Mouse (Mus musculus): ENCODE results near the gene Apol7a. TPM values are rescaled to one million over a fixed set of nuclear protein-coding genes. Genes with fewer than 3 reads are reported as not detected.

Gene Apol7a
- polyA plus RNA-seq, 1 experiment from 2014 or later = 7.8 TPM

GRCm38 (mm10) chr15:77342005-77342404 is 56.9 kb downstream of the Apol7a start:
- Histone ChIP-seq H3K9ac (no peak overlapping the region), H3K4me3 (replicated peaks) (no peak overlapping the region), H3K4me1 (replicated peaks) (peaks cover 27% of the 10 kb centered on the region), H3K27me3 (replicated peaks) (no peaks in the 10 kb centered on the region), H3K9me3 (no peaks in the 10 kb centered on the region), H3K27ac (no peak overlapping the region), H3K36me3 (no peaks in the 10 kb centered on the region), H3K4me2 (replicated peaks) (no peak overlapping the region)
- no peak for ATAC-seq
- 90% methylated on average over 6 of the region's 6 CpGs for WGBS

DNA sequence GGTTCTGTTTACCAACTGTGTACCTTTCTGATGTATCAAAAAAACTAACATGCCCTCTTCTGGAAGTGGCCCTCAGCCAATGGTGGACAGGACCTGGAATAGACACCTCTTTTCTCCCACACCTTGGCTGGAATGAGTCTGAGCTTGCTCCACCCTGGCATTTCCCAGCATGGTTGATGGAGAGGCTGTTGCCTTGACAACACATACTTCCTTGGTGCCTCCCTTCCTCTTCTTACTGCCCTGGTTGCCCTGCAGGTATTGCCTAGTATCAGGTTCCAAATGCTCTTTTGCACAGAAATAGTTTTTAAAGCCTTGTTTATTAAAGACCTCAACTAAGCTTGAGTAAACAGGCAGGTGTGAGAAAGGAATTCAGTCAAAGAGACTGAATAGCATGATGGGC is 58.3 kb downstream of the Apol7a start:
- Histone ChIP-seq H3K4me1 (replicated peaks) (peaks cover 39% of the 10 kb centered on the region), H3K4me2 (replicated peaks) (no peak overlapping the region), H3K9ac (no peak overlapping the region), H3K9me3 (no peaks in the 10 kb centered on the region), H3K36me3 (no peaks in the 10 kb centered on the region), H3K27ac (no peak overlapping the region), H3K4me3 (replicated peaks) (no peak overlapping the region), H3K27me3 (replicated peaks) (no peaks in the 10 kb centered on the region)
- ATAC-seq = no peak

- no peak overlapping the region for H3K9ac ChIP-seq
- no peak overlapping the region for H3K4me2 ChIP-seq (replicated peaks)
- 42% methylated on average over 8 of the region's 8 CpGs for whole genome bisulfite sequencing
- no peaks in the 10 kb centered on the region for H3K27me3 ChIP-seq (replicated peaks)
- H3K9me3 ChIP-seq = no peaks in the 10 kb centered on the region
- 0 out of 2 replicates have a peak overlapping the region, but pooled peaks have one; percentile 29 for H3K27ac ChIP-seq
- ATAC-seq = no peak
- no peaks in the 10 kb centered on the region for H3K36me3 ChIP-seq
- no peak overlapping the region for H3K4me3 ChIP-seq (replicated peaks)
- peaks cover 34% of the 10 kb centered on the region for H3K4me1 ChIP-seq (replicated peaks)
Observed at GRCm38 (mm10) chr15:77338924-77339429, 59.9 kb downstream of the Apol7a start.

DNA sequence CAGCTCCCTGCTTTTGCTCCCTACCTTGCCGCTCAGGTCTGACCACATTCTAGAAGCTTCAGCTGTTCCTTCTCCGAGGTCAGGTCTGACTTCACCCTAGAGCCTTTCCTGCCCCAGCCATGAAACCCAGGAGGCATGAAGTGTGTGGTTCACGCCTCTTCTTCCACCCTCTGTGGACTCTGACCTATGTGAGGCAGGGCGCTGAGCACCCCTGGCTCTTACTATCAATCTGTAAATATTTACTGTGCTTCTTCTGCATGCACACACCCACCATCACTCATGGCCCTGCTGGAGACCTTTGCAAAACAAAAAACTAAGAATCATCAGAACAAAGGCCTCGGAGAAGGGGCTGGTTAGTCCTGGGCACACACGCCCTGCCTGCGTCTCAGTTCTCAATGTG is 60.5 kb downstream of the Apol7a start:
- Histone ChIP-seq H3K36me3 (no peaks in the 10 kb centered on the region), H3K4me2 (replicated peaks) (peak overlapping the region; percentile 23; the same call in 1 of the 2 replicates), H3K9ac (no peak overlapping the region), H3K9me3 (no peaks in the 10 kb centered on the region), H3K4me1 (replicated peaks) (peaks cover 28% of the 10 kb centered on the region), H3K27ac (peak overlapping the region; percentile 67), H3K27me3 (replicated peaks) (no peaks in the 10 kb centered on the region), H3K4me3 (replicated peaks) (no peak overlapping the region)
- 50% methylated on average over 7 of the region's 7 CpGs for WGBS
- peak; percentile 78 for ATAC-seq

Other genes with a start within 250 kb of the Apol7a start
- 42.6 and 44.8 TPM in 2 replicates for gene Rbfox2, start 92.1 kb downstream of the Apol7a start, polyA plus RNA-seq (2015; fragmentation: Nextera tagmentation; extraction: Ambion mirVana)
- 0.39 and 0.40 TPM in 2 replicates for gene Apol9a, start 12.0 kb upstream of the Apol7a start, polyA plus RNA-seq (2015; fragmentation: Nextera tagmentation; extraction: Ambion mirVana)
- 0.13 and 0.30 TPM in 2 replicates for gene Apol7b, start 48.4 kb upstream of the Apol7a start, polyA plus RNA-seq (2015; fragmentation: Nextera tagmentation; extraction: Ambion mirVana)
- 0.09 and 0.18 TPM in 2 replicates for gene Apol10a, start 77.9 kb upstream of the Apol7a start, polyA plus RNA-seq (2015; fragmentation: Nextera tagmentation; extraction: Ambion mirVana)
- gene Apol11a, start 109.2 kb upstream of the Apol7a start, polyA plus RNA-seq (2015; fragmentation: Nextera tagmentation; extraction: Ambion mirVana) = not detected in 2 replicates
- gene Apol7c, start 134.2 kb upstream of the Apol7a start, polyA plus RNA-seq (2015; fragmentation: Nextera tagmentation; extraction: Ambion mirVana) = 3.1 and 3.5 TPM in 2 replicates
- gene 1700025B11Rik, start 162.8 kb upstream of the Apol7a start, polyA plus RNA-seq (2015; fragmentation: Nextera tagmentation; extraction: Ambion mirVana) = not detected in 2 replicates
- 0.38 and 0.54 TPM in 2 replicates for gene Apol10b, start 197.0 kb upstream of the Apol7a start, polyA plus RNA-seq (2015; fragmentation: Nextera tagmentation; extraction: Ambion mirVana)
- gene Gm36245, start 200.1 kb upstream of the Apol7a start, polyA plus RNA-seq (2015; fragmentation: Nextera tagmentation; extraction: Ambion mirVana) = not detected in 2 replicates
- 0.14 and 0.30 TPM in 2 replicates for gene Apol11b, start 244.2 kb upstream of the Apol7a start, polyA plus RNA-seq (2015; fragmentation: Nextera tagmentation; extraction: Ambion mirVana)